Mouse (Mus musculus) small intestine, adult 2 months (tissue): ENCODE results near the gene 4930452B06Rik. TPM values are rescaled to one million over a fixed set of nuclear protein-coding genes. Genes with fewer than 3 reads are reported as not detected.

ENCODE experiments used
- H3K27ac ChIP-seq: fragments of 200-500 bp; 2 replicates; pipeline ENCODE4 v1.5.1; 2012; ENCODE audit warnings: low read depth, low read length, control low read depth, inconsistent platforms; ENCODE audit not compliant: insufficient read depth
- H3K27me3 ChIP-seq: fragments of 200-500 bp; 2 replicates; pipeline ENCODE4 v1.6.1; 2012; ENCODE audit warnings: mild to moderate bottlenecking, moderate library complexity, low read length, inconsistent platforms; ENCODE audit not compliant: control insufficient read depth, insufficient read depth
- H3K36me3 ChIP-seq: fragments of 200-500 bp; 2 replicates; pipeline ENCODE4 v1.6.1; 2012; ENCODE audit warnings: mild to moderate bottlenecking, low read length, control low read depth, inconsistent platforms; ENCODE audit not compliant: control insufficient read depth, insufficient read depth
- H3K4me1 ChIP-seq: fragments of 200-500 bp; 2 replicates; pipeline ENCODE4 v1.6.1; 2012; ENCODE audit warnings: low read length, inconsistent platforms, mixed read lengths; ENCODE audit not compliant: control insufficient read depth, insufficient read depth, insufficient read length
- H3K4me3 ChIP-seq: fragments of 200-500 bp; 2 replicates; pipeline ENCODE4 v1.5.1; 2012; ENCODE audit warnings: low read depth, mild to moderate bottlenecking, control low read depth, inconsistent platforms, low read length, moderate library complexity
- CTCF ChIP-seq: fragments of 200-500 bp; IDR thresholded peaks from 2 replicates; pipeline ENCODE4 v1.5.1; 2012; ENCODE audit warnings: low read depth, mild to moderate bottlenecking, control low read depth, inconsistent platforms, low read length, moderate library complexity, mixed read lengths; ENCODE audit not compliant: insufficient replicate concordance, insufficient read length; ENCODE audit errors: extremely low read depth
- POLR2A ChIP-seq: fragments of 200-500 bp; IDR thresholded peaks from 2 replicates; pipeline ENCODE4 v1.6.1; 2012; ENCODE audit warnings: low read depth, mild to moderate bottlenecking, control low read depth, inconsistent platforms, low read length, moderate library complexity
- WGBS: fragments of 180-500 bp; shearing (Covaris S2); methylation state at CpG from one replicate; pipeline ENCODE4 v1.1.7; 2018; 5-methylcytosine and 5-hydroxymethylcytosine counted together
- polyA plus RNA-seq: library from polyadenylated mRNA; depleted of rRNA; stranded (reverse); fragments of >200 nt; gene quantifications from 2 replicates; pipeline ENCODE4 v1.2.3, GENCODE M21; 2012; rRNA removed

4930452B06Rik gene
- 0.06 and 0.20 TPM in 2 replicates for polyA plus RNA-seq

DNA sequence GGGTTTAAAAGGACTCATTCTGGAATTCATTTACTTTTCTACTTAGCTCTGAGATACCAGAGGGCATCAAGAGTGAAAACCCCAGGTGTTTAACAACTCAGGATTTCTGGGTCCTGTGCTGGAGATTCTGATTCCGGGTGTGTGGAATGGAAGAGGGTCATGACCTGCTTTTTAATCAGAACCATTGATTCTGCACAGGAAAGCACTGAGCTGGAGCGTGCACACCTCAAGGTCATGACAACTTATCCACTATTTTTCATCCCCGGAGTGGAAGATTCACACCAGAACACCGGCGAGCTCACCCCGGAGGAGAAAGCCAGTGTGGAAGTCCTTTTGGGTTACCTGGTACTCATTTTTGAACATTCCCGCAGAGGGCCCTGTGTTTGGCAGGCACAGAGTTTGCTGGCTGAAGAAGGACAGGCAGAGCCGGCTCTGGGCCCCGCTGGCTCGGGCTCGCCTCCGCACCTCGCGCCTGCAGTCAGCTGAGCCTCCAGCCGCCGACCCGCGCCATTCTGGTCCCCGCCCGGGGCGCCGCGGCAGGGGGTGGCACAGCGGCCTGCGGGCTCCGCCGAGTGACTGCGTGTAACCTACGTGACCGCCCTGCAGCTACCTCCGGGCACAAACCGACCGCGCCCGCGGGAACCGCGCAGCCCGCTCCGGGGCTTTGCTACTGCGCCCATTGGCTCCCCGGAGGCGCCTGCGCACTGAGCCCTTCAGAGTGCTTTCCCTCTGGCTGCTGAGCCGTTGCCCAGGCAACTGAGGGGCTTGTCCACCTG lies at the start of gene 4930452B06Rik:
Gene 4930452B06Rik, minus strand, starts transcription at position 605 of the 776 bp plus-strand sequence.
- 2% methylated on average over 45 of the region's 45 CpGs for WGBS
- no peaks in the 10 kb centered on the region for H3K27me3 ChIP-seq
- no peaks in the 10 kb centered on the region for H3K4me1 ChIP-seq
- H3K36me3 ChIP-seq = no peaks in the 10 kb centered on the region
- TF ChIP-seq CTCF (no peak), POLR2A (no peak)
- no peak within 1 kb of the TSS for H3K27ac ChIP-seq
- peak within 1 kb of the TSS; percentile 40 for H3K4me3 ChIP-seq

DNA sequence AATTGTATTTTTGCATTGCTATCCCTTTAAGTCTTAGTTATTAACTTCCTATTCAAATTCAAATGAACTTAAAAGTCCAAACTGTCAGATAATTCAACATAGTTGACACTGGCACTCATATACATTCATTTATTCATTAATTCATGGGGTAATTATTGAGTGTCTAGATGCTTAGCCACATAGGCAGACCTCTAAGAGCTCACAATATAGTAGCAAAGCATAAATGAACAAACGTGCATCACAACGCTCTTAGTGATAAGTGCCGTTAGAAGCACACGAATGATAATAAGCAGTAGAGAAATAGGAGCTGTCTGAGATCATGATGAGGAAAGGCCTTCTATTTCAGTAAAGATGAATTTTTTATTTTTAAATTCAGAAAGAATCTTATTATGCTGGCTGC lies 46.6 kb upstream of the 4930452B06Rik start:
- Histone ChIP-seq H3K27me3 (no peaks in the 10 kb centered on the region), H3K36me3 (no peaks in the 10 kb centered on the region), H3K4me1 (no peaks in the 10 kb centered on the region), H3K4me3 (no peak overlapping the region), H3K27ac (no peak overlapping the region)
- WGBS = 90% methylated on average over 4 of the region's 4 CpGs
- no peak for TF ChIP-seq CTCF
- no peak for TF ChIP-seq POLR2A

DNA sequence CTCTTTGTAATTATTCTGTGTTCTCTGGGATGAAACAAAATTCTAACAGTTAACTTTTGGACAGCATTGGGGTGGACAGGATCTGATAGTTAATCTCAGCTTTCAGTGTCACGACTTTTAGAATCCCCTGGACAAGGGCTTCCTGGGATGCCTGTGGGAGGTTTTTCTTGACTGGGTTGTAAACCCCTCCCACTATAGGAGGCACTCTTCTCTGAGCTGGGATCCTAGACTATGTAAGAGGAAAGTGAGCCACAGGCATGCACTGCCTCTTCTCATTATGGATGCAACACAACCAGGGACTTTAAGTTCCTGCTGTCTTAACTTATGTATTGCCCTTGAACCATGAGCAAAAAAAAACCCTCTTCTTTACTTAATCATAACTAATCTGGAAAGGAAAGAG lies 23.4 kb upstream of the 4930452B06Rik start:
- WGBS = 40% methylated on average over 1 of the region's 1 CpGs
- Histone ChIP-seq H3K36me3 (no peaks in the 10 kb centered on the region), H3K4me1 (no peaks in the 10 kb centered on the region), H3K27me3 (no peaks in the 10 kb centered on the region), H3K4me3 (no peak overlapping the region), H3K27ac (no peak overlapping the region)
- no peak for TF ChIP-seq POLR2A
- TF ChIP-seq CTCF = no peak

DNA sequence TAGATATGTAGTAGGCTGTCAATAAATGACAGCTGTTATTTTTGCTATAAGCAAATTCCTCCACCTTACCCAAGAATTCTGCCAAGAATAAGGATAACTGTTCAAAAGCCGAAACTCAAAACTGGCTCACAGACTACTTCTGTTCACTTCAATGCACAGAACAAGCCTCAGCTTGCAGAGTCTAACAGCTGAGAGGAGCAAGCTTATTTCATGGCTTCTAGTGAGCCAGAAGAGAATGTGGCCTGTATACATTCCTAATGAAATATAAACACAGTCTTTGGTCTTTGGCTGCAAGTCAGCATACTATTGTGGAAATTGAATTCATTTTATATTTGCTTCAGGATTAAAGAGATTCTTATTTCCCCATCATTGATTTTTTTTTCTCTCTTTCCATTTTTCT lies 22.4 kb upstream of the 4930452B06Rik start:
- Histone ChIP-seq H3K36me3 (no peaks in the 10 kb centered on the region), H3K4me1 (no peaks in the 10 kb centered on the region), H3K27ac (no peak overlapping the region), H3K4me3 (no peak overlapping the region), H3K27me3 (no peaks in the 10 kb centered on the region)
- TF ChIP-seq CTCF (no peak), POLR2A (no peak)
- 78% methylated on average over 1 of the region's 1 CpGs for WGBS

DNA sequence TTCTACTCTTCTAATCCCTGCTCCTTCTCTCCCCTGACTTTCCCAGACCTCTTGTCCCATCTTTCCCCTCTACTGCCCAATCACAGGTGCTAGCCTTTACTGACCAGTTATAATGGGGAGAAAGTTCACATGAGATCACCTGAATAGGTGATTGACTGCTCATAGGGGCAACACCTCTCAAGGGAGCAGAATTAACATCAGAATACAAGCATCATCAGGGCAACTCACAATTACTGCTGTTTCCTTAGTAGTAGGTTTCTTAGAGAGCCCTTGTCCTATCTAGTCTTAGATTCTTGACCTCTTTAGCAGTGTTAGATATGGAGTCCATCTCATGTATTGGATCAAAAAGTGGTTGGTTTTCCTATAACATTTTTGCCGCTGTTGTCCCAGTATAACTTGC lies 20.1 kb upstream of the 4930452B06Rik start:
- H3K27ac ChIP-seq = no peak overlapping the region
- 92% methylated on average over 1 of the region's 1 CpGs for WGBS
- no peaks in the 10 kb centered on the region for H3K36me3 ChIP-seq
- H3K4me1 ChIP-seq = no peaks in the 10 kb centered on the region
- H3K4me3 ChIP-seq = no peak overlapping the region
- H3K27me3 ChIP-seq = no peaks in the 10 kb centered on the region
- TF ChIP-seq CTCF (no peak), POLR2A (no peak)

DNA sequence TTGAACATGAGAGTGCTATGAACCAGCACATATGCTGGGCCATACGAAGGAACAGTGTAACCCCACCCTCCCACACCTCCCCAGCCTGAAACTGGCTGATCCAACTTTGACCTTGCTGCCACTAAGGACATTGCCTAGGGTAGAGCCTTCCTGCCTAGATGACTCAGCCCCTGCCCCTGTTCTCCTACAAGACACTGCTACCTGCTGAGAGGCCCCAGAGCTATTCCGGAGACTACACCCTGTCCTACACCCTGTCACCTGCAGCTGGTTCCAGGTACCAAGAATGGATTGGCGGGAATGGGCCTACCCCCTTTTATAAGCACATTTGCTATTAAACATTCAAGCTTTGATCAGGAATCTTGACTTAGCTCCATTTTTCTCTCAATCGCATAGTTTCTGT lies 13.9 kb upstream of the 4930452B06Rik start:
- 90% methylated on average over 4 of the region's 4 CpGs for WGBS
- Histone ChIP-seq H3K27me3 (no peaks in the 10 kb centered on the region), H3K27ac (no peak overlapping the region), H3K36me3 (no peaks in the 10 kb centered on the region), H3K4me3 (no peak overlapping the region), H3K4me1 (no peaks in the 10 kb centered on the region)
- no peak for TF ChIP-seq POLR2A
- TF ChIP-seq CTCF = no peak

DNA sequence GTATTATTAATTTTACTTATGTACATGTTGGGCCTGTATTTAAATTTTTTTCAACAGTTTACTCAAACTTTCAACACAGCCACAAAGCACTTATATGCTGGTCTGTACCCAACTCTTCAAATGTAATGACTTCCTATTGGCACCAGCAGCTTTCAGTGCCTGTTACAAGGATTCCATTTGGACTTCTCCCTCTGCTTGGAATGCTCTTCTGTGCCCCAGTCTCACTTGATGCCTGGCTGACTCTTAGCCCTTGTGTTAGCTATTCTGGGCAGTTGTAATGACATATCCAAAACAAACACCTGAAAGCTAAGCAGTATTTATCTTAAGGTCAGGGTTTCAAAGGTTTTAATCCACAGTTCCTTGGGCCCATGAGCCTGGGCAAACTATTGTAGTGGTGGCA lies 5.7 kb downstream of the 4930452B06Rik start:
- Histone ChIP-seq H3K4me3 (no peak overlapping the region), H3K36me3 (no peaks in the 10 kb centered on the region), H3K4me1 (no peaks in the 10 kb centered on the region), H3K27ac (no peak overlapping the region), H3K27me3 (no peaks in the 10 kb centered on the region)
- no peak for TF ChIP-seq POLR2A
- no peak for TF ChIP-seq CTCF
